Mouse (Mus musculus) heart, embryonic 16.5 days (tissue): ENCODE data around the gene Mettl23. TPM values are rescaled to one million over a fixed set of nuclear protein-coding genes. Genes with fewer than 3 reads are reported as not detected.
"Not testable (repeated sequence)": the region's sequence is repeated elsewhere in the genome, so short reads cannot be mapped to it uniquely, and the experiment has no call there.

Experiments used
- ATAC-seq: fragments of 200-750 bp; cut with Nextera tagmentation; replicated peaks from 2 replicates; pipeline ENCODE4 v1.8.0; 2017; ENCODE audit warnings: moderate number of reproducible peaks; ENCODE audit not compliant: insufficient read depth, low FRiP score; ENCODE audit errors: extremely low read depth
- H3K27ac ChIP-seq: fragments of 300-500 bp; sonication (generic); 2 replicates; pipeline ENCODE4 v1.5.1; 2014; ENCODE audit warnings: mild to moderate bottlenecking, low read length, control low read depth, moderate library complexity
- H3K27me3 ChIP-seq: fragments of 300-500 bp; sonication (generic); 2 replicates; pipeline ENCODE4 v1.6.1; 2014; ENCODE audit warnings: low read length, mixed read lengths; ENCODE audit not compliant: control insufficient read depth, insufficient read depth
- H3K36me3 ChIP-seq: fragments of 300-500 bp; sonication (generic); 2 replicates; pipeline ENCODE4 v1.6.1; 2014; ENCODE audit not compliant: control insufficient read depth, insufficient read depth
- H3K4me1 ChIP-seq: fragments of 300-500 bp; sonication (generic); 2 replicates; pipeline ENCODE4 v1.6.1; 2014; ENCODE audit warnings: low read length, mixed read lengths; ENCODE audit not compliant: control insufficient read depth, insufficient read depth
- H3K4me2 ChIP-seq: fragments of 300-500 bp; sonication (generic); 2 replicates; pipeline ENCODE4 v1.6.1; 2014; ENCODE audit warnings: low read depth, mild to moderate bottlenecking, control low read depth, low read length
- H3K4me3 ChIP-seq: fragments of 300-500 bp; sonication (generic); 2 replicates; pipeline ENCODE4 v1.5.1; 2014; ENCODE audit warnings: mild to moderate bottlenecking, control low read depth, low read length
- H3K9ac ChIP-seq: fragments of 300-500 bp; sonication (generic); 2 replicates; pipeline ENCODE4 v1.6.1; 2014; ENCODE audit warnings: low read length, control low read depth
- H3K9me3 ChIP-seq: fragments of 300-500 bp; sonication (generic); replicated peaks from 2 replicates; pipeline ENCODE4 v1.6.1; 2016; ENCODE audit warnings: low read length; ENCODE audit not compliant: control insufficient read depth
- WGBS: fragments of 180-500 bp; shearing (Covaris S2); extraction: QIAGEN DNeasy Blood & Tissue Kit; methylation state at CpG from one replicate; pipeline ENCODE4 v1.1.7; 2014; 5-methylcytosine and 5-hydroxymethylcytosine counted together
- polyA plus RNA-seq: library from polyadenylated mRNA; unstranded; fragments of >200 nt; fragmentation: Nextera tagmentation; extraction: Ambion mirVana; gene quantifications from 2 replicates; pipeline ENCODE4 v1.2.1, GENCODE M21; 2015

The Mettl23 gene
- polyA plus RNA-seq, 1 experiment from 2014 or later = 69.8 TPM

DNA sequence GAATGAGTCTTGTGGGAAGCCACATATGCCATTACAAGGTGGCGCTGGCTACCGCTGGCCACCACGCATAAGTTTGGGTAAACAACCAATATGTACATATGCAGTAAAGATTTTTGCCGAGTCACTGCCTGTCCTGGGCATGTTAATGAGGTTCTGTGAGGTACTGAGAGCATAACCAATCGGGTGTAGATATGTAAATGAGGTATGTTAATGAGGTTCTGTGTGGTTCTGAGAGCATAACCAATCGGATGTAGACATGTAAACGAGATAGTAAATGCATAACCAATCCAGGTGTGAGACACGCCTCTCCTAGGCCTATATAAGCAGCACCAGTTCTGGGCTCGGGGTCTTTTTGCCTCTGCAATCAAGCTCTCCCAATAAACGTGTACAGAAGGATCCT lies 59.5 kb downstream of the Mettl23 start:
- not testable (repeated sequence) for H3K36me3 ChIP-seq, H3K4me2 ChIP-seq, H3K9me3 ChIP-seq, H3K27ac ChIP-seq, ATAC-seq, H3K4me3 ChIP-seq, H3K9ac ChIP-seq, H3K4me1 ChIP-seq
- 90% methylated on average over 10 of the region's 10 CpGs for WGBS
- peaks cover 18% of the 10 kb centered on the region for H3K27me3 ChIP-seq

Other genes starting within 250 kb of the Mettl23 start
- gene Rhbdf2, start 216.3 kb upstream of the Mettl23 start, polyA plus RNA-seq = 9.9 and 10.3 TPM in 2 replicates
- 1.7 and 2.5 TPM in 2 replicates for gene Prcd, start 189.7 kb upstream of the Mettl23 start, polyA plus RNA-seq
- 11.6 and 12.3 TPM in 2 replicates for gene Cygb, start 189.0 kb upstream of the Mettl23 start, polyA plus RNA-seq
- not detected in 2 replicates for gene St6galnac1, start 67.8 kb upstream of the Mettl23 start, polyA plus RNA-seq
- gene Mxra7, start 15.2 kb upstream of the Mettl23 start, polyA plus RNA-seq = 14.9 and 17.6 TPM in 2 replicates
- 72.8 and 73.3 TPM in 2 replicates for gene Jmjd6, start 171 bp downstream of the Mettl23 start, polyA plus RNA-seq
- 30.5 and 39.0 TPM in 2 replicates for gene Mfsd11, start 9.2 kb downstream of the Mettl23 start, polyA plus RNA-seq
- gene Srsf2, start 9.8 kb downstream of the Mettl23 start, polyA plus RNA-seq = 516 and 543 TPM in 2 replicates
- 0.34 and 0.86 TPM in 2 replicates for gene Mgat5b, start 75.6 kb downstream of the Mettl23 start, polyA plus RNA-seq